Mouse (Mus musculus) hindbrain, embryonic 10.5 days (tissue): ENCODE results near the gene Adcy4. TPM values are rescaled to one million over a fixed set of nuclear protein-coding genes. Genes with fewer than 3 reads are reported as not detected.

Experiments used
- DNase-seq: peaks from one replicate; pipeline ENCODE4 v3.0.0-alpha.2; 2017; ENCODE audit warnings: low spot score
- H3K27ac ChIP-seq: fragments of 300-500 bp; sonication (generic); 2 replicates; pipeline ENCODE4 v1.5.1; 2016; ENCODE audit warnings: mild to moderate bottlenecking, moderate library complexity
- H3K27me3 ChIP-seq: fragments of 300-500 bp; sonication (generic); 2 replicates; pipeline ENCODE4 v1.6.1; 2016; ENCODE audit warnings: mild to moderate bottlenecking; ENCODE audit not compliant: poor library complexity, insufficient read depth, severe bottlenecking
- H3K36me3 ChIP-seq: fragments of 300-500 bp; sonication (generic); 2 replicates; pipeline ENCODE4 v1.6.1; 2016; ENCODE audit warnings: mild to moderate bottlenecking, moderate library complexity
- H3K4me1 ChIP-seq: fragments of 300-500 bp; sonication (generic); replicated peaks from 2 replicates; pipeline ENCODE4 v1.6.1; 2016; ENCODE audit warnings: mild to moderate bottlenecking
- H3K4me3 ChIP-seq: fragments of 300-500 bp; sonication (generic); 2 replicates; pipeline ENCODE4 v1.5.1; 2016; ENCODE audit warnings: mild to moderate bottlenecking, moderate library complexity
- H3K9me3 ChIP-seq: fragments of 300-500 bp; sonication (generic); 2 replicates; pipeline ENCODE4 v1.6.1; 2016; ENCODE audit warnings: mild to moderate bottlenecking, moderate library complexity
- WGBS: fragments of 180-500 bp; shearing (Covaris S2); methylation state at CpG from one replicate; pipeline ENCODE4 v1.1.7; 2016; 5-methylcytosine and 5-hydroxymethylcytosine counted together
- polyA plus RNA-seq: library from polyadenylated mRNA; unstranded; fragments of >200 nt; fragmentation: Nextera tagmentation; extraction: Ambion mirVana; gene quantifications from 2 replicates; pipeline ENCODE4 v1.2.1, GENCODE M21; 2016

The Adcy4 gene
- polyA plus RNA-seq, 1 experiment from 2014 or later = 10.3 TPM

DNA sequence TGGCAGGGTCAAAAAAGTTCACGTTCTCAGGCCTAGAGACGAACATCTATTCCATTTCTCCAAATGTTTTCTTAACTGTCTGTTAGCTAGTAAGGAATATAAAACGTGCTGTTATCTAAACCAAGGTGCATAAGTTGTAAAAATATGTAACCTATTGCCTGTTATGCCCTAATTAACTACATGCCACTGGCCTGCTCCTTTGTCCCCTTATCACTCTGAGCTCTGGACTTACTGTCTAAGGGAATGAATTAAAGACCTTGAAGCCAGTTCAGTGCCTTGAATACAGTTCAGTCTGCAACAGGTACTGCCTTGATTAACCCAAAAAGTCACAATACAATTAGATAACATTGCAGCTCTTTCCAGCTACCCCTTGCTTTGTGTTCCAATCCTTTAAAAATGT lies 48.6 kb downstream of the Adcy4 start:
- no peak overlapping the region for H3K4me3 ChIP-seq
- H3K27ac ChIP-seq = no peak overlapping the region
- 0 out of 2 replicates have a peak, but pooled peaks cover 7% of the 10 kb centered on the region for H3K27me3 ChIP-seq
- H3K4me1 ChIP-seq = no peaks in the 10 kb centered on the region
- no peaks in the 10 kb centered on the region for H3K9me3 ChIP-seq
- H3K36me3 ChIP-seq = peaks cover 23% of the 10 kb centered on the region
- WGBS = 75% methylated on average over 3 of the region's 3 CpGs
- no peak for DNase-seq

DNA sequence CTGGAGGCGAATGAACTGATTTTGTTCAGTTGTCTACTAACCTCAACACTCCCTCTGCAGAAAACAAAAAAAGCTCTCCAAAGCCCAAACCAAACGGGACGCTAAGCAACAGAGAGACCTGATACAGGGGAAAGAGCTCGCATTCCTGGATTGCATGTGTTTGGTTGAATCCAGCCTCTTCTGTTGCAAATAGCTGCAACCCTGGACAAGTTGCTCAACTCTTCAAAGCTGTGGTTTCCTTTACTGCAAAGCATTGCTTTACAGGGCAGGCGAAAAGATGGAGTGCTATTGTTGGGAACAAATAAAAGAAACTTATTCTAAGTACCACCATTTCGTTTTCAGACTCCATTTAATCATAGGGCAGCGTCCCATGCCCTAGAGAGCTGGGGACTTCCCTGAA lies 49.0 kb downstream of the Adcy4 start:
- DNase-seq = no peak
- WGBS = 79% methylated on average over 7 of the region's 7 CpGs
- Histone ChIP-seq H3K27ac (no peak overlapping the region), H3K4me3 (no peak overlapping the region), H3K27me3 (0 out of 2 replicates have a peak, but pooled peaks cover 7% of the 10 kb centered on the region), H3K9me3 (no peaks in the 10 kb centered on the region), H3K4me1 (no peaks in the 10 kb centered on the region), H3K36me3 (peaks cover 18% of the 10 kb centered on the region)

DNA sequence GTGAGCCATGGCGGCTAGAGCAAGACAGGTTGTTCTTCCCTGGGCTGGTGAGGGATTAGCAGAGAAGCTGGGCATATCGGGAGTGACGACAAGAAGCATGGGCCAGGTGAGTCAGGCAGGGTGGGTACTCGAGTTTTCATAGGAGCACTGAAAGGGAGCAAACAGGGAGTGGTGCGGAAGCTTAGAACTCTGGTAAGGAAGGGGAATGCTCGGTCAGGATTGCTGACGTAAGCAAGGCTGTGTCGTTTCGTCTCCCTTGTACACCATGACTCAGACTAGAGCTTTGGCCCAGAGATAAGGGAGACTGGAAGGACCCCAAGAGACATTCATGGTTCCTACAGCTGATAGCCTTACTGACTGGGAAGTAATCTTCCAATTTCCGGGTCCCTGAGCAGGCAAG lies 50.0 kb downstream of the Adcy4 start:
- 78% methylated on average over 10 of the region's 10 CpGs for WGBS
- H3K4me1 ChIP-seq = no peaks in the 10 kb centered on the region

DNA sequence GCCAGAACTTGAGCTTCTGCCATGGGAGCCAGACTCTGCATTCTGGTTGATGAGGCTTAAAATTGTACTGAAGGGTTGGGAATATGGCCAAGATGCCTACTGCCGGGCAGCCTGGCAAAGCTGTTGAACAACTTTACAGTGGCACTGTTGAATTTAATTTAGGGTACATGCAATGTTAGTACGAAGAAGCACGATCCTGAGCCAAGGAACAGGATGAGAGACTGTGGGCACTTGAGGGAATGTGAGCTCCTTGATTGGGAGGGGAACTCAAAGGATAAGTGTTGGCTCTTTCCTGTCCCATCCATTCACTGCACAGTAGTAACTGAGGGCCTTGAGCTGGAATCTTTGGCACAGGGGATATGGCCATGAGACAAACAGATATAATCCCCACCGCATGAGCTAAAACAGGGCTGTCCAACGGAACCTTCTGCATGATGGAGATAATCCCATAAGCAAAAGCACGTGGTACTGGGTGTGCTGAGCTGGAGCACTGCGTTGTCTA lies 53.3 kb downstream of the Adcy4 start:
- whole genome bisulfite sequencing = 90% methylated on average over 7 of the region's 7 CpGs

More for the DNA sequence above, 50.0 kb downstream of the Adcy4 start:
- Histone ChIP-seq H3K9me3 (no peaks in the 10 kb centered on the region), H3K4me3 (no peak overlapping the region), H3K27me3 (0 out of 2 replicates have a peak, but pooled peaks cover 7% of the 10 kb centered on the region), H3K27ac (no peak overlapping the region), H3K36me3 (peaks cover 8% of the 10 kb centered on the region)
- DNase-seq = no peak

DNA sequence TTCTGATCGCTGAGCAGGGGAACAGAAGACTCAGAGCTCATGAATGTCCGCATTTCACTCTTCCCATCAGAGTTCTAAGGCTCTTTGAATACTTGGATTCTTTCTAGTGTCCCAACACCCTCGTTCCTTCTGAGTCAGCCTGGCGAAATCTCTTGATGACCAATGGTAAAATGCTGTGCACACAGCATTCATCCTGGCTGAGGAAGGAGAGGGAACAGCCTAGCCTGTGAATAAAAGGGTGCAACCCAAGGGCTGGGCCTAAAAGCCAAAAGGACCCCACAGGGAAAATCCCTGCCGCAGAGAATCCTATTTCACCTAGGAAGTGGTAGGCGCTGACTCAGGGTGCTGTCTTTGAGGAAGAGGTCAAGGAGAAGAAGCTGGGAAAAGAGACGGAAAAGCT lies 53.8 kb downstream of the Adcy4 start:
- Histone ChIP-seq H3K9me3 (no peaks in the 10 kb centered on the region), H3K4me1 (no peaks in the 10 kb centered on the region), H3K36me3 (no peaks in the 10 kb centered on the region), H3K27me3 (0 out of 2 replicates have a peak, but pooled peaks cover 7% of the 10 kb centered on the region), H3K4me3 (no peak overlapping the region), H3K27ac (no peak overlapping the region)
- no peak for DNase-seq
- 81% methylated on average over 7 of the region's 7 CpGs for WGBS

More for the DNA sequence above, 53.3 kb downstream of the Adcy4 start:
- no peaks in the 10 kb centered on the region for H3K4me1 ChIP-seq
- H3K36me3 ChIP-seq = no peaks in the 10 kb centered on the region
- no peak for DNase-seq
- no peak overlapping the region for H3K27ac ChIP-seq
- H3K27me3 ChIP-seq = 0 out of 2 replicates have a peak, but pooled peaks cover 7% of the 10 kb centered on the region
- H3K9me3 ChIP-seq = no peaks in the 10 kb centered on the region
- H3K4me3 ChIP-seq = no peak overlapping the region

DNA sequence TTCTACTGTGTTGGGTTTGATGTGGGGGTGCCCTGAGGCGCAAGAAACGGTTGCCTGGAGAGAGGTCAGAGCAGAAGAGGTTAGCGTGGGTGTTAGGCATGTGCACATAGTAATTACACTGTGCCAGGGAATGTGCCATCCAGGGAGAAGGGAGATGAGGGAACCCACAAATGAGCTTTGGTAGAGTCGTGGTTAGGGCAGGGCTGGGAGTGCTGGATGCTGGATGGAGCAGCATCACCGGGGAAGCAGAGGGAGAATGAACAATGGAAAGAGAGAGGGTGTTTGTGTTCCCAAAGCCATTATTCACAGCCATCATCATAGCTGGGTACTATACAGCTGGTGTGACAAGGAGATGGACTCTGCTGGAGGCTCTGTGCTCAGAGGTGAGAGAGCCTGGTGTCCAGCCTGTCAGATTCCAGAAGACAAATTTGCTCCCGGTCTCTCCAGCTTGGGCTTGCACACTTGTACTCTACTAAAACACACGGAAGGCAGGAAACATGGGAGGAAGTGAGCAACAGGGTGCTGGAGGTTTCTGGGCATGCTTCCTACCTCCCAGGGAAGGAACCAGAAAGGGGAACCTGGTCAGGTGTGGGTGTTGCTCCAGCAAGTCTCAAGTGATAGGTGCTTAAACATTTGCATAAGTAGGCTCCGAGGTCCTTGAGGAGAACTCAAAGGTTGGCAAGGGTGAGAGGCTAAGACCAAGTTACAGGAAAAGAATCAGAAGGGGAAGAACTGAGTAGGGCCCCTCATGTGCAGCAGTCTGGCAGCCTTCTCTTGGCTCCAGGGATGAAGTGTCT lies 55.8 kb downstream of the Adcy4 start:
- WGBS = 69% methylated on average over 8 of the region's 8 CpGs
- Histone ChIP-seq H3K4me3 (no peak overlapping the region), H3K9me3 (no peaks in the 10 kb centered on the region), H3K27ac (no peak overlapping the region), H3K27me3 (no peaks in the 10 kb centered on the region), H3K36me3 (no peaks in the 10 kb centered on the region), H3K4me1 (no peaks in the 10 kb centered on the region)
- no peak for DNase-seq

DNA sequence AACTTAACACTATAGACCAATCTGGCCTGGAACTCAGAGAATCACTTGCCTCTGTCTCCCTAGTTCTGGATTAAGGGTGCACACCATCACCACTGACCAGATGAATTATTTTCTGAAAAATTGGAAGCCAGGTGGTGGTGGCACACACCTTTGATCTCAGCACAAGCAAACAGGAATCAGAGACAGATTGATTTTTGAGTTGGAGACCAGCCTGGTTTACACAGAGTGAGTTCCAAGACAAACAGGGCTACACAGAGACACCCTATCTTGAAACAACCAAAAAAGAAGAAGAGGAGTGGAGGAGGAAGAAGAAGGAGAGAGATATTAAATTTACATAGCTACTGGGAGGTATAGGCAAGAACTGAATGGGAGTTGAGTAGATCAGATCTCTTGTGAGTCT lies 57.6 kb downstream of the Adcy4 start:
- Histone ChIP-seq H3K36me3 (no peaks in the 10 kb centered on the region), H3K9me3 (no peaks in the 10 kb centered on the region), H3K27ac (no peak overlapping the region), H3K27me3 (no peaks in the 10 kb centered on the region), H3K4me3 (no peak overlapping the region), H3K4me1 (peaks cover 12% of the 10 kb centered on the region)
- no peak for DNase-seq

DNA sequence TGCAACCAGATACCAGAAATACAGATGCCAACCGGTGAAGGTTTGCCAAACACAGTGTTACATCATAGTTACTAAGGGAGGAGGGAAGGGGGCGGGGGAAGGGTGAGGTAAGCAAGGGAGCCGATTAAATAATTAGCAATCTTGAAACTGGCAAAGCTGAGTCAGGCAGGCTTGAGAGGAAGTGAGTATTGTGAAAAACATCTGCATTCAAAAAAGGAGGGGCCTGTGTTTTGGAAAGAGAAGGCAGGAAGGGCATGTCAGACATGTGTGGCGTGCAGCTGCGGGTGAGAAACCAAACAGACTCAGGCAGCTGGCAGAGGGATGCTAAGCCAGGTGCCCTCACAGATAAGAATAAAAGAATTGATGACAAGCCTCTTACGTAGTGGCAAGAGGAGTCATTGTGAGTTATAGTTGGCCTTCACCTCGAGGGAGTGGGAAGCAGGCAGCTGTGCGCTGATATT lies 59.5 kb downstream of the Adcy4 start:
- H3K4me3 ChIP-seq = no peak overlapping the region
- no peaks in the 10 kb centered on the region for H3K27me3 ChIP-seq
- peaks cover 16% of the 10 kb centered on the region for H3K4me1 ChIP-seq
- WGBS = 69% methylated on average over 8 of the region's 8 CpGs
- H3K9me3 ChIP-seq = no peaks in the 10 kb centered on the region
- no peak for DNase-seq
- H3K27ac ChIP-seq = no peak overlapping the region
- peaks cover 10% of the 10 kb centered on the region for H3K36me3 ChIP-seq

DNA sequence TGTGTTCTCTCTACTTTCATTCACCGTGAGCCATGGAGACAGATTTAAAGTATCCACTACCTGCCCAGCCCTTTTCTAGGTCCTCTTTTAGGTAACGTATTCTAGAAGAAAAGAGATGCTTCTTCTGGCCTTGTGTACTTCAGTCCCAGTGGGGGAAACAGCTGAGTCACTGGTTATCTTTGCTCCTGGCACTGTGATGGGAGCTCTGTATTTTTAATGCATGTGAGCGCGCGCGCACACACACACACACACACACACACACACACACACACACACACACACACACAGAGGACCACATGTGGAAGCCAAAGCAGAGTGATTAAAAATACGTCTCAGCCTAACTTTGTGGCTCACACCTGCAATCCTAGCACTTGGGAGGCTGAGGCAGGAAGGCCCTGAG lies 60.5 kb downstream of the Adcy4 start:
- no peak overlapping the region for H3K4me3 ChIP-seq
- H3K27me3 ChIP-seq = no peaks in the 10 kb centered on the region
- peaks cover 16% of the 10 kb centered on the region for H3K4me1 ChIP-seq
- H3K9me3 ChIP-seq = no peaks in the 10 kb centered on the region
- peaks cover 20% of the 10 kb centered on the region for H3K36me3 ChIP-seq
- 93% methylated on average over 7 of the region's 7 CpGs for WGBS
- no peak overlapping the region for H3K27ac ChIP-seq
- DNase-seq = no peak

DNA sequence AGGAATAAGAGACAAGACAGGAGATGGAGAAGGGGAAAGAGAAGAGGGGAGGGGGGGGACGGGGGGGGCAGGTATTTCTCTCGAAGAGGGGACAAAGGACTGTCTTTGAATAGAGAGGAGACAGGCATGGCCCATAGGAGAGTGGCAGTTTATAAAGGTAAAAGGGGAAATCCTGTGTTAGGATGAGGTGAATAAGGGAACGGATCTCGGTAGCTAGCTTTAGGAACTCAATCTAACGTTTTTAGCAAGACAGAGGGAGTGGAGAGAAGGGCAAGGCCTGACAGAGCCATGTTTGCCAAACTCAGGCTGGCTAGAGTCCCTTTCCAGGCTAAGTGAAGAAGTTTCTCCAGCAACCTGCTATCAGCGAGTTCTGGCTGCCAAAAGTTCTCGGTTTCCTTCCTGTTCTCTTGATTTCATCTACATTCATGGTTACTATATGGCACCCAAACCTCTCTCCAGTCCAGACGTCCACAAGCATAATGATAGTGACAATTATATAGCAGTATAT lies 61.4 kb downstream of the Adcy4 start:
- Histone ChIP-seq H3K9me3 (no peaks in the 10 kb centered on the region), H3K4me3 (peak overlapping the region; percentile 87), H3K27ac (peak overlapping the region; percentile 94), H3K4me1 (peaks cover 16% of the 10 kb centered on the region), H3K36me3 (peaks cover 29% of the 10 kb centered on the region), H3K27me3 (no peaks in the 10 kb centered on the region)
- 53% methylated on average over 8 of the region's 8 CpGs for WGBS
- no peak for DNase-seq

DNA sequence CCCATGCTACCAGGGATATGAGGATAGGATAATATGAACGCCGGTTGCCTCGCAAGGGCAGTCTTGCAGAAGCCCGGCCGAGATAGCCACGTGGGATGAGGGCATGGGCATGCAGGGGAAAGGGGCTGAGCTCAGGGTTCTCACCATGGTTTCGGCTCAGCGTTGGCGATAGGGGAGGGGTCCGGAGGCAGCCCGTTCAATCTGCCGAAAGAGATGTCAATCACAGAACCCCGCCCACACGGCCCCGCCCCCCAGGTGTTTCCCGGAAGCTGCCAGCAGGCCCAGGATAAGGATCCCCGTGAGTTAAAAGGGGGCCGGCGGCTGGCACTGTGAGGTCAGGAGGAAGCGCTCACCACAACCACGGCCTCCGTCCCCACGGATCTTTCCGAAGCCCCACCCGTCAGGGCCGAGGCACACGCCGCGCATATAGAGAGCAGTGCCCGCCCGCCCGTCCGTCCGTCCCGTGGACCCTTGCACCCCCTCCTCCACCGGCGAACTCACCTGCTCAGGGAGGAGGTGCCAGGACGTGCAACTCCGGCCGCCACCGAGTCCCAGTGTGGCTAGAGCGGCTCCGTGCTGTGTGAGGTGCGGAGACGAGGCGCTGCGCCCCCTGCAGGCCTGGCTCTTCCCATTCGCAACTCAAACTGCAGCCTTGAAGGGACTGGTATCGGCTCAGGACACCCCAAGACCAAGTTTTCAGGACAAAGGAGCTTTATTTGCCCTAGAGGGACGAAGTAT lies 62.0 kb downstream of the Adcy4 start, which contains the start of gene Rabggta:
TSS of gene Rabggta (minus strand) at position 564 of the 738 bp plus-strand sequence.
- WGBS = under 1% methylated on average over 50 of the region's 50 CpGs
- H3K36me3 ChIP-seq = peaks cover 35% of the 10 kb centered on the region
- no peaks in the 10 kb centered on the region for H3K9me3 ChIP-seq
- no peaks in the 10 kb centered on the region for H3K27me3 ChIP-seq
- H3K4me1 ChIP-seq = peaks cover 16% of the 10 kb centered on the region
- peak within 1 kb of the TSS; percentile 94 for H3K27ac ChIP-seq
- peak within 1 kb of the TSS; percentile 87 for H3K4me3 ChIP-seq
- DNase-seq = peak; percentile 93

DNA sequence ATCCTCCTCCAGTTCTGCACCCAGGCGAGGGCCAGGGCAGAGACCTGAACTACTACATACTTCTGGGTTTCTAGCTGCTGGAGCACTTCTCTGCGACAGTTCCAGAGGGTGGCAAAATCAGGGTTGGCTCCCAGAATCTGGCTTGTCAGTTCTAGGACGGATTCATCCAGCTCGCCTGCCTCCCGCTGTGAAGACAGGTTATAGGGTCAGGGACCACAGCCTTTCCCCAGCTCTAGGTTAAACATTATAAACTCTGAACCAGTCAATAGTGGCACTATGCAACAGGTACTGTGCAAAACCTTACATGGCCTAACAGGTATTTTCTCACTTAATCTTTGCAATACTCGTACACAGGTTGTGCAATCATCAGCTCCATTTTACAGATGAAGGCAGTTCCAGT lies 62.8 kb downstream of the Adcy4 start:
- DNase-seq = no peak
- Histone ChIP-seq H3K9me3 (no peaks in the 10 kb centered on the region), H3K36me3 (peaks cover 43% of the 10 kb centered on the region), H3K4me1 (peaks cover 16% of the 10 kb centered on the region), H3K4me3 (peak overlapping the region; percentile 87), H3K27me3 (no peaks in the 10 kb centered on the region), H3K27ac (no peak overlapping the region)
- 69% methylated on average over 6 of the region's 6 CpGs for WGBS
